Mouse (Mus musculus) bone marrow, adult 2 months (tissue): Measurements from ENCODE around the gene Cnp.
"Not testable (repeated sequence)": the region's sequence is repeated elsewhere in the genome, so short reads cannot be mapped to it uniquely, and the experiment has no call there.

Experiments
- CTCF ChIP-seq: fragments of 200-500 bp; IDR thresholded peaks from 2 replicates; pipeline ENCODE4 v1.5.1; 2011; ENCODE audit warnings: low read length, control low read depth; ENCODE audit not compliant: control insufficient read depth, insufficient read depth
- POLR2A ChIP-seq: fragments of 200-500 bp; IDR thresholded peaks from 2 replicates; pipeline ENCODE4 v1.6.1; 2011; ENCODE audit warnings: low read depth, mild to moderate bottlenecking, control low read depth, low read length, borderline replicate concordance; ENCODE audit not compliant: control insufficient read depth

- TF ChIP-seq POLR2A, CTCF: not testable (repeated sequence)
Measured at GRCm38 (mm10) chr11:100582413-100582812, 7.7 kb downstream of the Cnp start.
